In genomic region chr6:86497942-86498732, GRCm38 (mm10) we compare ENCODE assay signal across 12 mouse cellular contexts. TPM values are rescaled to one million over a fixed set of nuclear protein-coding genes. Genes with fewer than 3 reads are reported as not detected.
DNase-seq lines count a peak whose midpoint lies in the region; ATAC-seq and TF ChIP-seq lines count a peak whose summit lies in the region.
"Had no signal": no experiment of that assay in that cellular context is flagged by ENCODE, and none has a peak within 500 bp of the region (broad histone marks: within the 10 kb centered on the region; RNA-seq: fewer than 3 reads in every experiment).

No protein-coding gene starts in this region.

- intact Hi-C loops in heart, postnatal 36 days (cut with DNase I): loop anchor here (2.0 kb wide), 1 partner anchor 25 kb away; no protein-coding TSS in a partner anchor

- H3K27me3 ChIP-seq in heart, embryonic 12.5 days (replicated peaks): no peaks in the 10 kb centered on the region
- H3K27me3 ChIP-seq in intestine, embryonic 15.5 days (replicated peaks): no peaks in the 10 kb centered on the region
- no peaks in the 10 kb centered on the region for H3K27me3 ChIP-seq in small intestine, adult 2 months (ENCODE audit: control insufficient read depth, insufficient read depth, low read length)
- H3K27me3 ChIP-seq: neural tube, embryonic 13.5 days had no signal

- peaks cover 4% of the 10 kb centered on the region for H3K9me3 ChIP-seq in heart, embryonic 12.5 days (replicated peaks)
- H3K9me3 ChIP-seq in intestine, embryonic 15.5 days: no peaks in the 10 kb centered on the region
- H3K9me3 ChIP-seq: neural tube, embryonic 13.5 days had no signal

- no peak for DNase-seq in heart, postnatal 36 days
- DNase-seq in lung, adult 2 months: no peak
- DNase-seq in lung, postnatal 36 days: no peak
- no peak for DNase-seq in adipocyte (ENCODE audit: low spot score)
- DNase-seq in spleen, postnatal 14 days (ENCODE audit: low spot score in 2 of 2): no peak
- DNase-seq: cerebellum, adult 9-10 months; gastrocnemius, postnatal 36 days; spleen, adult 18-20 months had no signal

- H3K9ac ChIP-seq in heart, embryonic 12.5 days: peak overlapping the region; percentile 69
- H3K9ac ChIP-seq in intestine, embryonic 15.5 days: peak overlapping the region; percentile 53; the same call in 1 of the 2 replicates
- H3K9ac ChIP-seq: neural tube, embryonic 13.5 days had no signal

- WGBS in heart, embryonic 12.5 days: 69% methylated on average over 11 of the region's 11 CpGs
- 41% methylated on average over 11 of the region's 11 CpGs for WGBS in lung, adult 2 months
- WGBS in intestine, embryonic 15.5 days: 59% methylated on average over 11 of the region's 11 CpGs
- WGBS in small intestine, adult 2 months: 38% methylated on average over 11 of the region's 11 CpGs

- TF ChIP-seq CTCF in lung, adult 2 months (IDR thresholded peaks at IDR 0.05; ENCODE audit: insufficient read depth, low read length): no peak
- no peak for TF ChIP-seq CTCF in small intestine, adult 2 months (IDR thresholded peaks at IDR 0.05; ENCODE audit: extremely low read depth, insufficient read length, insufficient replicate concordance, low read depth, low read length)

- peak overlapping the region; percentile 29 for H3K4me3 ChIP-seq in heart, embryonic 12.5 days
- peak overlapping the region; percentile 69 for H3K4me3 ChIP-seq in lung, adult 2 months (replicated peaks; ENCODE audit: extremely low read depth, low read depth, low read length)
- H3K4me3 ChIP-seq in intestine, embryonic 15.5 days (replicated peaks): peak overlapping the region; percentile 31
- peak overlapping the region; percentile 18; the same call in 1 of the 2 replicates for H3K4me3 ChIP-seq in small intestine, adult 2 months (ENCODE audit: low read depth, low read length)

- peaks cover 32% of the 10 kb centered on the region for H3K4me1 ChIP-seq in heart, embryonic 12.5 days (replicated peaks)
- peaks cover 14% of the 10 kb centered on the region for H3K4me1 ChIP-seq in lung, adult 2 months (ENCODE audit: control insufficient read depth, insufficient read depth, low read length)
- H3K4me1 ChIP-seq in intestine, embryonic 15.5 days (replicated peaks): peaks cover 33% of the 10 kb centered on the region
- peaks cover 36% of the 10 kb centered on the region; the same call in 1 of the 2 replicates for H3K4me1 ChIP-seq in small intestine, adult 2 months (ENCODE audit: control insufficient read depth, insufficient read depth, insufficient read length, low read length)
- H3K4me1 ChIP-seq: neural tube, embryonic 13.5 days had no signal

- ATAC-seq in heart, embryonic 12.5 days (ENCODE audit: insufficient number of reproducible peaks, low FRiP score): no peak
- ATAC-seq in intestine, embryonic 15.5 days: no peak

- H3K4me2 ChIP-seq in heart, embryonic 12.5 days: peak overlapping the region; percentile 63
- H3K4me2 ChIP-seq in intestine, embryonic 15.5 days (replicated peaks): peak overlapping the region; percentile 62

- peak overlapping the region; percentile 63; the same call in 1 of the 2 replicates for H3K27ac ChIP-seq in heart, embryonic 12.5 days (ENCODE audit: poor library complexity, severe bottlenecking)
- H3K27ac ChIP-seq in intestine, embryonic 15.5 days: peak overlapping the region; percentile 81; the same call in 1 of the 2 replicates
- peak overlapping the region; percentile 38; the same call in 1 of the 2 replicates for H3K27ac ChIP-seq in small intestine, adult 2 months (ENCODE audit: insufficient read depth, low read depth, low read length)

- TF ChIP-seq POLR2A in lung, adult 2 months (IDR thresholded peaks at IDR 0.05; ENCODE audit: borderline replicate concordance, extremely low read depth, low read depth, low read length): no peak
- TF ChIP-seq POLR2A in small intestine, adult 2 months (IDR thresholded peaks at IDR 0.05; ENCODE audit: low read depth, low read length): no peak

- H3K36me3 ChIP-seq in heart, embryonic 12.5 days: no peaks in the 10 kb centered on the region
- no peaks in the 10 kb centered on the region for H3K36me3 ChIP-seq in intestine, embryonic 15.5 days
- no peaks in the 10 kb centered on the region for H3K36me3 ChIP-seq in small intestine, adult 2 months (ENCODE audit: control insufficient read depth, insufficient read depth, low read length)
- H3K36me3 ChIP-seq: neural tube, embryonic 13.5 days had no signal

RNA-seq across cellular contexts. Expression of gene Pcbp1, which starts 28.0 kb away (rescaled TPM):
- 415 and 416 TPM in 2 replicates for polyA plus RNA-seq in heart, embryonic 12.5 days (2016; fragmentation: Nextera tagmentation; extraction: Ambion mirVana)
- 100 to 1,000 TPM; 147 to 159 TPM for total RNA-seq in heart, postnatal 36 days (2021)
- polyA plus RNA-seq in lung, adult 2 months (2012; rRNA removed): 161 TPM in 2 replicates
- polyA plus RNA-seq in intestine, embryonic 15.5 days (2015; fragmentation: Nextera tagmentation; extraction: Ambion mirVana): 508 and 561 TPM in 2 replicates
- 244 and 314 TPM in 2 replicates for polyA plus RNA-seq in small intestine, adult 2 months (2012; rRNA removed)

RNA-seq across cellular contexts. Expression of gene C87436, which starts 60.0 kb away (rescaled TPM):
- 16.2 and 18.0 TPM in 2 replicates for polyA plus RNA-seq in heart, embryonic 12.5 days (2016; fragmentation: Nextera tagmentation; extraction: Ambion mirVana)
- total RNA-seq in heart, postnatal 36 days (2021): 10 to 100 TPM in 1 of 2 experiments, 1 to 10 TPM in 1; 9.6 to 10.9 TPM
- 10.4 and 13.4 TPM in 2 replicates for polyA plus RNA-seq in lung, adult 2 months (2012; rRNA removed)
- polyA plus RNA-seq in intestine, embryonic 15.5 days (2015; fragmentation: Nextera tagmentation; extraction: Ambion mirVana): 20.4 and 22.4 TPM in 2 replicates
- 2.4 and 4.1 TPM in 2 replicates for polyA plus RNA-seq in small intestine, adult 2 months (2012; rRNA removed)

Comparison
In these comparisons a context has a peak if more than half of its experiments do, and no peak if none do; other contexts are left out.
1. H3K4me3 ChIP-seq: peak in every context shown above with its lines; median percentile 69 in lung, adult 2 months; 31 in intestine, embryonic 15.5 days; 29 in heart, embryonic 12.5 days; 18 in small intestine, adult 2 months.